Mouse (Mus musculus): ENCODE results near the gene Ptpn4. TPM values are rescaled to one million over a fixed set of nuclear protein-coding genes. Genes with fewer than 3 reads are reported as not detected.
A peak's percentile ranks its signal among the peaks of the same experiment; 100 is the strongest.

Gene Ptpn4
- 0.58 and 1.0 TPM in 2 replicates for polyA plus RNA-seq (2012; rRNA removed)

DNA sequence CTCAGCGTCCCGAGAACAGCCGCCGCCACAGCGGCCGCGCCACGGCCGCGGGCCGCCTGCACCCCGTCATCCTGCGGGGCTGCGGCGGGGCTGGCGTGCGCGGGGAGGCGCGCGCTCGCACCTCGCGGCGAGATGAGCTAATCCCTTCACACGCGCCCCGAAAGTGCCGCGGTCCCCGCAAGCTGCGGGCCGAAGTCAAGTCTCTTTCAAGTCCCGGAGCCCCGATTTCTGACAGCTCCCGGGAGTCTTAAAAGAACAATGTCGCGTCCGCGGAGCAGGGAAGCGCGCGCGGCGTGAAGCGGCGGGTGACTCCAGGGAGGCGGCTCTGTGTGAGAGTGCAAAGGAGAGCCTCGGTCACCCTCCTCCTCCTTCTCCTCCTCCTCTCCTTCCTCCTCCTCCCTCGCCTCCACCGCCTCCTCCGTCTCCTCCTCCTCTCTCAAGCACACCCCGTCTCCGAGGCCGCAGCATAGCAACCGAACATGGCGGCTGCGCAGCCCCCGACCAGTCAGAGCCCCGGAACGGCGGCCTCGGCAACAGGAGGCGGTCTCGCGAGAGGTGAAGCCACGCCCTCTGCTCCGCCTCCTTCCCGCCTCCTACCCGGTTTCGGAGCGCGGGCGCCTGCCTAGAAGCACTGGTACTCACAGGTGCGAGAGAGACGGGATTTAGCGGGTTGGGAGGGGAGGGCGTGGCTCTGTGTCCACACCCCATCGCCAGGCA is at the start of gene Ptpn4:
Ptpn4 (minus strand) TSS at position 579 of the 717 bp plus-strand sequence.
- under 1% methylated on average over 79 of the region's 79 CpGs for WGBS
- peak; percentile 77 for DNase-seq (ENCODE audit: low read depth, low spot score)

DNA sequence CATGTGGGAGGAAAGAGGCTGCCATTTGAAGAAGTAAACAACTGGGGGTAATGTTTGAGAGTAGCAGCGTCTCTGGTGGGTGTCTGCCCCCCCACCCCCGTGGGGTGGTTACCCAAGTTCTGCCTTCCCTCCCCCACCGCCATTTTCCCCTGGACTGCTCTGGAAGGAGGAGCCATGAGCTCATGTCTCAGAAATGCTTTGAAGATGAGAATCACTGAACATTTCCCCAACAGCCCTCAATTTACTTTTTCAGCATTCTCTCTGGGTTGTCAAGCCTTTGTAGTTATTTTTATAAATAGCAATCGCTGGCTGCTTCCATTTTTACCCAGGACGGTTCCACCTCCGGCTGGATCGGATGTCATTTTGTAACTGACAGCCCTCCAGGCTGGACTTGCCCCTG is 48.9 kb upstream of the Ptpn4 start:
- no peak for DNase-seq (ENCODE audit: low read depth, low spot score)
- 55% methylated on average over 7 of the region's 7 CpGs for WGBS

DNA sequence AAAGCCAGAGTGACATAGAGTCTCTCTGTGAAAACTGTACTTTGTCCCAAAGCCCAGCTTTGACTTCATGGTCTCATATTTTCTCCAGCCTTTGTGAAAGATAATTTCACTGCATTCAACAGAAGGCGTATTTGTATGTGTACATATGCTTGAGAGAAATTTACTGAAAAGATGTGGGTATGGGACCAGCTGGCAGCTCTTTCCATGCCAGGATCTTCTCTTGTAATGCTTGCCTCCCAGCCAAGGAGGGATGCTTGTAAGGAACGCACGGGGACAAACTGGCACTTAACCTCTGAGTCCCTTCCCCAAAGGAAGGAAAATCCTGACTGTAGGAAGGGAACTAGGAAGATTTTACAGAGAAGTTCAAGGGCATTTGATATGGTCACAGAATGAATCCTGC is 46.9 kb upstream of the Ptpn4 start:
- 82% methylated on average over 3 of the region's 3 CpGs for WGBS
- no peak for DNase-seq (ENCODE audit: low read depth, low spot score)

DNA sequence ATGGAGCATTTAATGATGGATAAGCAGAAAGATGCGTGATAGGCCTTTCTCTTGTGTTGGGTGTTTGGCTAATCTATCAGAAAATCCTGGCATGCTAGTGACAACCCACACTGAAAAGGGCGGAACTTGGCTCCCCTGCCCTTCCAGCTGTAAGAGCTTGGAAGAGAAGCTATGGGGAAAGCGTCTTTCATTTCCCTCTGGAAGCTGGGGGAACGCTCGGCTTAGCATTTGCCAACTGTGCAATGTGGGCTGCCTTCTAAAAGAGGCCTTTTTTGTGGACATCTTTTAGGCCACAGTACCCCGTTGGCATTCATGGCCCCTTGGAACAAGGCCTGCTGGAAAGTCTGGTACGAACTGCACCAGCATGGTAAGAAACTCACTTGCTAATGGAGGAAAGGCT is 41.5 kb upstream of the Ptpn4 start:
- 76% methylated on average over 7 of the region's 7 CpGs for WGBS
- DNase-seq (ENCODE audit: low read depth, low spot score) = no peak

DNA sequence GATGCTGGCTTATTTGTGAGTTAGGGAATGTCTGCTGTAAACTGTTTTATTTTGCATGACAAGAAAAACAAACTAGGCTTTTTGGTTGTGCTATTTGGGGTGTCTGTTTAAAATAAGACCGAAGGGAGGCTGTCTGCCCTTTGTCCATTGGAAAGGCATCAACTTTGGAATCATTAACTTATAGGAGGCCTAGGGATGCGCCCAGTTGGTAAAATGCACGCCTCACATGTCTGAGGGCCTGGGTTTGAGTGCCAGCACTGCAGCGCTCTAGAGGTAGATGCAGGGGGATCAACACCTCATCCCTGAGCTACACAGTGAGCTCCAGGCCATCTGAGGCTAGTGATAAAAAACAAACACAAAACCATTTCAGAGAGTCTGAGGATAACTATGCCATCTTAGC is 40.1 kb upstream of the Ptpn4 start:
- WGBS = 56% methylated on average over 4 of the region's 4 CpGs
- DNase-seq (ENCODE audit: low read depth, low spot score) = no peak

DNA sequence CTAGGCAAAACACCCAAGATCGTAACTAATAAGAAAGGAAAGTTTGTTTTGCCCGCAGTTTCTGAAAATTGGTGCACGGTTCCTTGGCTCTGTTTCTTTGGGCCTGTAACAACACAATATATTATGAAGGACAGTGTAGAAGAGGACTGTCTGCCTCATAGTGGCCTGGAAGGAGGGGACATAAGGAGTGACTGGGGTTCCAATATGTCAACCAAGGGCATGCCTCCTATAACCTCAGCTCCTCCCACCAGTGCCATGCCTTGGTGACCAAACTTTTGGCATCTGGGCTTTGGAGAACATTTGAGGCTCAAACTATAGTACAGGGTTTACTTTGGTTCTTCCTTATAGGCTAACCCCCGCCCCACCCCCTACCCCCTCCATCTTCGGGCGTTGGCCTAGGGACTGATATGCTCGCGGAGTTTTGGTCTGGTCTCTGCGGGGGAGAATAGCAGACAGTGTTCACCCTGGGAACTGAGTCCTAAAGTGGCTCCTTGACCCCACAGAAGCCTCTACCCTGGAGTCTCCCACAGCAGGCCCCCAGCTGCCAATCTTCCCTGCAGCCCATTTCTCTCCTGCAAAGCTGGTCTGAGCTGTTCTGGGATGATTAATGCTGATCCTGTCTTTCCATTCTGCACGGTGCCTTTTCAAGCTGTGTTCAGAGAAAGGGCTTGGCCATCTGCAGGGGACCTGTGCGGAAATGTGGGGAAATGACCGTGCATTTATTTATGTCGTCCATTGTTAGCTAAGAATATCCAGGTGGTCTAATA is 31.2 kb upstream of the Ptpn4 start:
- no peak for DNase-seq (ENCODE audit: low read depth, low spot score)

DNA sequence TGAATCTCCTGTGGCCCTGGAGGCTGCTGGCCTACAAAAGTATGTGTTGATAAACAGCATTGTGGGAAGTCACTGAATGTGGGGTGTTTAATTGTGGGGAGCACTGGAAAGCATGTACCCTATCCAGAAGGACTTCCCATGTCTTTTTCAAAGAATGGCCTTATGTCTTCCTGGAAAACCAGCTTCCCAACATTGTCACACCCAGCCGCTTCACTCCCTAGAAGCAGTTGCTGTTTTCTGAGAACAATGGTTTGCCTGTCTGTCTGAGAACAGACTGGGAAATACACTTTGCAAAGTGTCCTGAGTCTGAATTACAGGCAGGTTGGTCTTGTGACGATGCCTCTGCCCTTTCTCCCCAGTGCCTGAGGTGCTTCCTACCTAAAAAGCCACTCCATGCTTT is 29.9 kb upstream of the Ptpn4 start:
- WGBS = 37% methylated on average over 2 of the region's 2 CpGs
- DNase-seq (ENCODE audit: low read depth, low spot score) = no peak

More for the DNA sequence above, 31.2 kb upstream of the Ptpn4 start:
- 74% methylated on average over 13 of the region's 13 CpGs for WGBS

DNA sequence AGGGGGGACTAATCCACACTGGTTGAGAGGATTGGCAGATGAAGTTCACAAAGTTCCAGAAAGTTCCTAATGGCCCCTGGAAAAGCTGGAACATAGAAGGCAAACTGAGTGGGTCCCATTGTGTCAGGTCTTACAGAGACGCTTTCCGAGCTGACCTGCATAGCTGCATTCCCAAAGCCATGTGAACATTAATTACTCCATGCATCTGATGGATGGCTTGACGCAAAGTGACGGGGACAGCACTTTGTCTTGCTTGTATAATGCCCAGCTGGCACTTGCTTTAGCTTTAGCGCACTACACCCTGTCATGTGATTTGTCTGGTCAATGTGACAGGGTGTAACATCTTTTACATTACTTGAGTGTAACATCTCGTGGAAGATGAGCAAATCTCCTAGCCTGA is 27.9 kb upstream of the Ptpn4 start:
- no peak for DNase-seq (ENCODE audit: low read depth, low spot score)
- WGBS = 86% methylated on average over 6 of the region's 6 CpGs

DNA sequence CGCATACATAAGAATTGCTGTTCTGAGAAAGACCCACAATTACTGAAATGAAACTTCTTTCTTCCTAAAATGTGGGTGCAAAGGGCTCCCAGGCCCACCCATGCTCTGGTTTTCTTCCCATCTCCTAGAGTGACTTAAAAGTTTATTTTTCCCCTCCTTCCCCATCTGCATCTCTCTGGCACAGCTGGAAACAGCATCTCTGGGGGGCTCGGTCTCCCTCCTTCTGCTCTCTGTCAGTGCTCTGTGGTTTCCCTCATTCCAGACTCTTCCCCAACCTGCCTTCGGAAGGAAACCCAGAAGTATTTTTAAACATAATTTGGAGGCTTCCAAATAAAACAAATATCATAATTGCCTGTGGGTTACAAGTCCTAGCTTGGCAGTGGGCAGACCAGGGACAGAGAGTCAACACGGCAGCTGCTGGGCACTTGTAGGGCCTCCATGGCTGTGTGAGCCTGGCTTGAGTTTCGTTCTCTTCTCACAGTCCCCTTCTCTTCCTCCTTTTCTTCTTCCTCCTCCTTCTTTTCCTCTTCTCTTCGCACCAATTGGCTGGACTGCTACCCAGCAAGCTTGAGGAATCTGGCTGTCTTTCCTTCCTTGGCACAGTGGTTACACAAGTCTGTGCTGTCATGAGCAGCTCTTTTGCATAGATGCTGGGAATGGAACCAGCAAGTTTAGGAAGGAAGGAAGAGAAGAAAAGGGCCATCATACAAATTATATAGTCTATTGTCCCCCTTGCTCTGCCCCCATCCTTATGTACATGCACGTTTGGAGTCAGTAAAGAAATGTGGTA is 26.3 kb upstream of the Ptpn4 start:
- no peak for DNase-seq (ENCODE audit: low read depth, low spot score)
- WGBS = 57% methylated on average over 7 of the region's 7 CpGs

DNA sequence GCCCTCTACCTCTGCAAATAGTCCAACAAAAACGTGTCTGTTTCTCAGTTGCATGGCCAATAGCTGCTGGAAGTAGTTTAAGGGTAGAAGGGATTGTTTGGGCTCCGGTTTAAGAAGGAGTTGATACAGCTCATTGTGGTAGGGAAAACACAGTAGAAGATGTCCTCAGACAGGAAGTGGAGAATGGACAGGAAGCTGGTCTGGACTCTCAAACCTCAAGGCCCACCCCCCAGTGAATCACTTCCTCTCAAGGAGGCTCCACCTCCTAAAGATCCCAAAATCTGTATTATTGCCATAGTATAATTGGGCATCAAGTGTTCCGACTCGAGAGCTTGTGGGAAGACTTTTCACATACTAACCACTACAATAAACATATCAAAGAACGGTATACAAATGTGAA is 22.2 kb upstream of the Ptpn4 start:
- no peak for DNase-seq (ENCODE audit: low read depth, low spot score)
- 77% methylated on average over 5 of the region's 5 CpGs for WGBS

DNA sequence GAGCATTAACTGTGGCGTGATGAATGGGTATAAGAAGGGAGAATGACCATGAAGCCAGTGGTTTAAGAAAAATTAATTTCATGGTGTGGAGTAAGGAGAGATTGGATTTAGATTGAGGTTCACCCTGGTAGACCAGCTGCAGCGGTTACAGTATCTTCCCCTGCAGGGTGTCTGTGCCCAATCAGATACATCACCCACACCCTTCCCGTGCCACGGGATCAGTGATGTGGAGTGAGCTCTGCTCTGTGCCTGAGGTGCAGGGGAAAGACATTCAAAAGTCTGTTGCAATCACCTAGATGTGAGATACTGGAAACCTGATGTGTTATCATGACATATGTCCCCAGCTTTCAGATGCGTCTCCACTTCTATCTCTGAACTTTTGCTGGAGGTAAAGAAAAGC is 15.6 kb upstream of the Ptpn4 start:
- WGBS = 86% methylated on average over 5 of the region's 5 CpGs

DNA sequence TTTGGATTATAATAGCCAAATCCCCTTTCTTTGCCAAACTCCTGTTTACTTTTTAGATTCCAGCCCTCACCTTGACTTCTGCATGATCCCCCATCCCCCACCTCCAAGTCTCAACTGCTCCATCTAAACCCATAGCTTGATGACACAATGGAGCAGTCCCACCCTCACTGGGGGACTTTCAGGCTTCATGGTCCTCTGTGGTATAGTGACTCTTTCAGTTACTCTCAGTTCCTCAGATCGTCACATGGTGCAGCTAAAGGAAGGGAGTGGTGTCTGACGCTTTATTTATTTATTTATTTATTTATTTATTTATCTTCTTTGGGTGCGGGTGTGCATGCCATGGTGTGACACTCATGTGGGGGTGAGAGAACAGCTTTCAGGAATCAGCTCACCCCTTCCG is 14.9 kb upstream of the Ptpn4 start:
- no peak for DNase-seq (ENCODE audit: low read depth, low spot score)
- 79% methylated on average over 4 of the region's 4 CpGs for WGBS

More for the DNA sequence above, 15.6 kb upstream of the Ptpn4 start:
- DNase-seq (ENCODE audit: low read depth, low spot score) = no peak

DNA sequence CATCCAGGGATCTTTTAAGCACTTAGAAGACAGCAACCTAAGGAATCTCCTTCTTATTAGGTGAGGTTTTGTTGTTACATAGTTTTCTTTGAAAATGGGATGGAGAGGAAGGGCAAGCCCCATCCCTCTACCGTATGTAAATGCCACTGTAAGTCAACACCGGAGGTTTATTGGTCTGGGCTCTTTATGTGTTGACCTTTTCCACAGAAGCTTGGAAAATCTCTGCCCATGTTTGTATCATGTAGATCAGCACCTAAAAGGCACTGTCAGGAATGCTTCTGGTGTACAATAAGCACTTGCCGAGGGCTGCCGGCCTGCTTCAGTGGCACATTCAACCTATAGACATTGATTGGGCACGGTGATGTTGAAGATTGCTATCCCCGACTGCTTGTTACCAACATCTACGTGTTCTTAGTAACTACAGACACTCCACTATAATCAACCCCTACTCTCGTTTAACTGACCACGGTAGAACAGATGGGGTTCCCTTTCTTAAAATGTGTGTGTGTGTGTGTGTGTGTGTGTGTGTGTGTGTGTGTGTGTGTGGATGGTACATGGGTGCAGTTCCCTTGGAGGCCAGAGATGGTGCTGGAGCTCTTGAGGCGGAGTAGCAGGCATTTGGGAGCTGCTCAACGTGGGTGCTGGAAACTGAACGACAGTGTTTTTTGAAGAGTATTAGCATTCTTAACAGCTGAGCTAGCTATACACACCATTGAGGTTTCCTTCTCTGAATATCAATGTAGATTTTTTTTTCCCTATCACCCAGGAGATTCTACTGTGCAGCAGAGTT is 11.9 kb upstream of the Ptpn4 start:
- WGBS = 80% methylated on average over 12 of the region's 12 CpGs
- DNase-seq (ENCODE audit: low read depth, low spot score) = no peak

DNA sequence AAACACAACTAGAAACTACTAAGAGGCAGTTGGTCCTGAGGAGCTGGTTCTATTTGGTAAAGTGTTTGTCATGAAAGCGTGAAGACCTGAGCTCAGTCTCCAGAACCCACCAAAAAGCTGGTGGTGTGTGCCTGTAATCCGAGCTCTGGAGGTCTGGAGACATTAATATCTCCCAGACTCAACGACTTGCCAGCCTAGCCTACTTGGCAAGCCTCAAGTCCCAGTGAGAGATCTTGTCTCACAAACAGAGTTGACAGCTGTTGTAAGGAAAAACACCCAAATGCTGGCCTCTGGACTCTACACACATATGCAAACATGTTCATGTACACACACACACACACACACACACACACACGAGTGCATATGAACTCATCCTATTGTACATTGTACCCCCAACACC is 7.9 kb upstream of the Ptpn4 start:
- 73% methylated on average over 4 of the region's 4 CpGs for WGBS

DNA sequence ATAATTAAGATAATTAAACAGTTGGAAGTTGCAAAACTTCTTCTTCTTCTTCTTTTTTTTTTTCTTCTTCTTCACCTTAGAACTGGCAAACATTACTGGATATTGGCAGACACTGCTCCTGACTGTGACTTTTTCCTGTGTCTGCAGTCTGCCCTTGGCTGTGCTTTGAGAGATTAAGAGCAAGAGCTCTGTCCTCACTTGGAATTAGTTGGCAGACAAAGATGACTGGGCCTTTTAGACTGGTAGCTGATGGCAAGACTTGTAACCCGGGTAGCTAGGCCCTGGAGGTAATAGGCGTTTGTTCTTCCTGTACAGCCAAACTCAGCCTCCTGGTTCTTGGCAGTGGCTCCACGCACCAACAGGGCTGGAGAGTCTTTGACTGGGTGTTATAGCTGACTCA is 5.7 kb upstream of the Ptpn4 start:
- DNase-seq (ENCODE audit: low read depth, low spot score) = no peak
- WGBS = 83% methylated on average over 3 of the region's 3 CpGs

More for the DNA sequence above, 7.9 kb upstream of the Ptpn4 start:
- DNase-seq (ENCODE audit: low read depth, low spot score) = no peak

DNA sequence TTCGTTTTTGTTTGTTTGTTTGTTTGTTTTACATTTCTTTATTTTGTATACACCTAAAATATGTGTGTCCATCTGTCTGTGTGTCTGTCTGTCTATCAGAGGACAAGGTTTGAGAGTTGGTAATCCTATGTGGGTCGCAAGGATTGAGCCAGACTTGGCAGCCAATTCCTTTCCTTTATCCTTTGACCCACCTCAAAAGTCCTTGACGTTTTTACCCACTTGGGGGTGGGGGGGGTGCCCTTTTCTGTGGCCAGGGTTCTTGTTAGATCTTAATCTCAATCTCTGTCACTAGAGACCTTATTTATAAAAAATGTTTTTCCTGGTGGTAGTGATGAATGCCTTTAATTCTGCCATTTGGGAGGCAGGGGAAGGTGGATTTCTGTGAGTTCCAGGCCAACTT is 828 bp upstream of the Ptpn4 start:
- 32% methylated on average over 3 of the region's 3 CpGs for WGBS
- no peak for DNase-seq (ENCODE audit: low read depth, low spot score)

DNA sequence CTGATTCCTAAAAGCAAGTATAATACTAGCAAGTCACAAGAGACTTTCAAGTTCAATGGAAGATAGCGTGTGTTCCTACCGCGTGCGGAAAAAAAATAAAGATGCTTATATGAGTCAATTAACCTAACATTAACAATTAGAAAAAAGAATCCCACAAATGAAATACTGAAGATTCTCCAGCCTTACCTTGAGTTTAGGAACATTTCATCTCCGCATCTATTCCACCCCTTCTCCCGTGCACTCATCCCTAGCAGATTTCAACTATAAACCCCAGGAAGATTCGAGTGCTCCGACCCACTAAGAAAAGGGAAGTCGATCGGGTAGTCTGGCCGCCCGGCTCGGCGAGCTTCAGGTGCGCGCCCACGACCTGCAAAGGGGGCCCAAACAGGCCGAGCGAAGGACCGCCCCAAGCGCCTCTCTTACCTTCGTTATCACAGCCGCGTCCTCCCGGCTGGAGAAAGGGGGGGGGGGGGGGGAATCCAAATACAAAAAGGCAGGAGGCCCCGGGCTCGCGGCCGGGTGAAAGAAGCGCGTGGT is 866 bp downstream of the Ptpn4 start:
- no peak for DNase-seq (ENCODE audit: low read depth, low spot score)
- under 1% methylated on average over 31 of the region's 31 CpGs for WGBS

DNA sequence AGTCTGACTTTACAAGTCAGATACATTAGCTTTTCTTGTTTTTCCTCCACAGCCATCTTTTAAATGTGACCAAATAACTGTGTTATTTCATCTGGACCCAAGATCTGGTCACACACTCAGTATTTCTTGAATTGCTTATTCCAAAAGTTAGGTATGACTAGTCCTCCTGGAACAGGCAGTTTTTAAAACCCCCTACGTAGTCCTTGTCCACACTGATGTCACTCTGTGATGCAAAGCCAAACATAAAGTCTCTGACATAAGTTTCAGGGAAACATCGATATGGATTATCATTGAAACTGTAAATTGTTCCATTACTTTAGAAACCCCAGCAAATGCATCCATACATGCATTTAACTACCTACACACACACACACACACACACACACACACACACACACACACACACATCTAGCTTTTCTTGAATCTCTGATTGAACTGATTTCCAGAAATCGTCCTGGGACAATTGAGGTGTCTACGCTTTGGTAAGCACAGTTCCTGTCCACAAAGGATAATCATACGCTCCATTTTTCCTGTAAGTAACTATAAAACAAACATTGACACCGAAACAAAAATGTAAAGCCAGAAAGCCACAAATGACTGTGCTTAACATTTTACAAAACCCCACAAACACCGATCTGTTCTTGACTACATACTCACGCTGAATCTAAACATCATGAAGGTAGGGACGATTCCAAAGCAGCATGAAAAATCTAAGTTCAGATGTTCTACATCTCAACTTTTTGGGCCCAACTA is 1.5 kb downstream of the Ptpn4 start:
- no peak for DNase-seq (ENCODE audit: low read depth, low spot score)
- 12% methylated on average over 9 of the region's 9 CpGs for WGBS

DNA sequence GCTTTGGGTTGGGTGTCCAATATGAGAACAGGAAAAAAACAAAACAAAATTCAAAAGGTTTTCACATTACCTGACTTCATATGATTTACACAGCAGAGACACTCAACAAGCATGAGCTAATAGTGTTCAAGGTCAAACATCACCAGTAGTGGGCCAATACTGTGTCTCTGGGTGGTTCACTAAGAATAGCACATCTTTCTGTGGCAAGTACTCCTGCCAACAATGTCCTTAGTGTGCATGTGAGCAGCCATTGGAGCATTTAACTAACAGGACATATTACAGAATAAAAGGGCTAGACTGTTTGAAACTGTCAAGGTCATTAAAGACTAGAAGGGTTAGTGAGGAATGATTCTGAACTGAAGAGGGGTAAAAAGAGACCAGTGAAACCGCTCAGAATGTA is 9.3 kb downstream of the Ptpn4 start:
- no peak for DNase-seq (ENCODE audit: low read depth, low spot score)
- 100% methylated on average over 1 of the region's 1 CpGs for WGBS
